Mouse (Mus musculus) thymus, postnatal 14 days (tissue): Measurements from ENCODE around the gene Ttn.

Experiments
- DNase-seq: peaks from one replicate; pipeline ENCODE4 v3.0.0; 2021

Gene Ttn

DNA sequence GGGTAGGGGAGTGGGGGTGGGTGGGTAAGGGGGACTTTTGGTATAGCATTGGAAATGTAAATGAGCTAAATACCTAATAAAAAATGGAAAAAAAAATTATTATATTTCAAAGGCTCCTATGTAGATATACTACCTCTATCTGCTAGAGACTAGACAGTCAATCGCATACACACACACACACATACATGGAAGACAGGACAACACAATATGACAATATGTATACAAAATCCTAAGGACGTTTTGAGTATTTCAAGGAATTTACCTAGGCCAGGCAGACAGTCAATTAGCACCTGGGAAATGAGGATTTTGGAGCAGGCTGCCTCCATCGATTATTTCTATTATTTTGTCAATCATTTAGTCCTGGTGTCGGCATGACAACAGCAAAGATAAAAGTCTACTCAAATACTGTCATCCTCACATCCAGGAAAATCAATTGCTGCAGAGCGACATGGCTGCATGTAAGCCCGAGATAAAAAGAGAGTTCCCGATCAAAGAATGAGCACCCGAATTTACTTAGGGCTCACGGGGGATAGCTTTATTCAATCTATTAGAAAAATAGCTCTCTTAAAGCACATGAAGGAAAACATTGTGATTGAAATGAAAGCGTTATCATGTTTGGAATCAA, 20.8 kb downstream of the Ttn start:
- DNase-seq: no peak

DNA sequence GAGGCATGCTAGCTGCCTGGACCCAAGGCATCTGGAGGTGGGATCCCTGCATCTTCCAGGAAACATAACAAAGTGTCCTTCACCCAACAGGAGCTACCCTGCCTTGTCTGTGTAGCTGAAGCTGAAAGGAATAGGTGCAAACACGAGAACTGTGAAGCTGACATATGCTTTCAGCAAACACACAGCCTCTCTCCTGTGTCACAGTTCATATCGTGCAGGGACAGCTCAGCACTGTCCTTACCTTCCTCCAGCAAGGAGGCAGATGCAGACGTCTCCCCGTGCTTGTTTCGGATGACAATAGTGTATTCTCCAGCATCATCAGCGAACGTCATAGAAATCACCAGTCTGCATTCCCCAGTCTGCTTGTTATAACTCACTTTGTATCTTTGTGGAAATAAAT, 32.6 kb downstream of the Ttn start:
- no peak for DNase-seq

GRCm38 (mm10) chr2:76938515-76938914, 43.8 kb downstream of the Ttn start:
- DNase-seq: no peak

GRCm38 (mm10) chr2:76929718-76930117, 52.6 kb downstream of the Ttn start:
- peak; percentile 30 for DNase-seq

DNA sequence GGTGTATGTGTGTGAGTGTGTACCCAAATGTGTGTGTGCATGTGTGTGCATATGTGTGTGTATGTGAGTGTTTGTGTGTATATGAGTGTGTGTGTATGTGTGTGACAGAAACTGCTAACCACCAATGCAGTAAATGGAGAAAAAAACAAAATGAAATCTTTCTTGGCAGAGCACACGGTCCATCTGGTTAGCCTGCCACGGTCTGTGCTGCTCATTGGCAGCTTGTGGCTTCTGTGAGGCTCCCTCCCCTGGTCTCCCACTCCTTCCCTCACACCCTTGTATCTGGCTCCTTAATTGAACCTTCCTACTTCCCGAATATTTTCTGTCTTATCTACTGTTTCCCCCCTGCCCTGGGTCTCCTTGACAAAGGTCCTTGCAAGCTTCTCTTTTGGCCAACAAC, 53.5 kb downstream of the Ttn start:
- DNase-seq: no peak

DNA sequence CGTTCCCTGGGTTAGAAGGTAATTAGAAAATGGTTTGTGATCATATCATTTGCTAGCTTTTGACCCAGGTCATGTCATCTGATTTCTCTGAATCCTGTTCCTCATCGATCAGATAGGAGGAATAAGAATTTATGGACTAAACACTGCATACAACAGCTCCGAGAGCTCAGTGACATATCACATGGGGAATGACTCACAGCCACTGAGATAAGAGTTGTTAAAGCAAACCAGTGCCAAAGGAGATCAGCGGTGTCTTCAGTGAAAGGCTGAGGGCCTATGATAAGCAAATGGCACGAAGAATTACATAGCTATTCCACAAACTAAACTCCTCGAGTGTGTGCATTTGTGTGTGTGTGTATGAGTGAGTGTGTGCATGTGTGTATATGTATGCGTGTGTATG, 54.0 kb downstream of the Ttn start:
- DNase-seq: no peak

DNA sequence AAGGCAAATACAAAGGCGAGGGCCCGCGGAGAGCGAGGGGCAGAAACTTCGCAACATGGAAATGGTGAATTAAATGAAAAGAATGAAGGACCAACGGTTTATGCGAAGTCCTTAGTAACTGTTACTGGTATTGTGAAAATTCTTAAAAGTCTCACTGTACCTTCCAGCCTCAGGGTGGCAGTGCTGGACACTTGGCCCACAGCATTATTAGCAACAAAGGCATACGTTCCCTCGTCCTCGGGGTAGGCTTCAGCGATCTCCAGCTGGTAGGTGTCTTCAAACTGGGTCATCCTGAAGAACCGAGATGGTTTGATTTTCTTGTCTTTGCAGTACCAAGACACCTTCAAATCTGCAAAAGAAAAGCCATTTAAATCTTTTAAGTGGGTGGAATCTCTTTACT, 55.4 kb downstream of the Ttn start:
- DNase-seq: no peak

GRCm38 (mm10) chr2:76914959-76915358, 67.4 kb downstream of the Ttn start:
- no peak for DNase-seq

GRCm38 (mm10) chr2:76908705-76909457, 73.5 kb downstream of the Ttn start:
- no peak for DNase-seq

GRCm38 (mm10) chr2:76903351-76903750, 79.0 kb downstream of the Ttn start:
- DNase-seq: no peak

DNA sequence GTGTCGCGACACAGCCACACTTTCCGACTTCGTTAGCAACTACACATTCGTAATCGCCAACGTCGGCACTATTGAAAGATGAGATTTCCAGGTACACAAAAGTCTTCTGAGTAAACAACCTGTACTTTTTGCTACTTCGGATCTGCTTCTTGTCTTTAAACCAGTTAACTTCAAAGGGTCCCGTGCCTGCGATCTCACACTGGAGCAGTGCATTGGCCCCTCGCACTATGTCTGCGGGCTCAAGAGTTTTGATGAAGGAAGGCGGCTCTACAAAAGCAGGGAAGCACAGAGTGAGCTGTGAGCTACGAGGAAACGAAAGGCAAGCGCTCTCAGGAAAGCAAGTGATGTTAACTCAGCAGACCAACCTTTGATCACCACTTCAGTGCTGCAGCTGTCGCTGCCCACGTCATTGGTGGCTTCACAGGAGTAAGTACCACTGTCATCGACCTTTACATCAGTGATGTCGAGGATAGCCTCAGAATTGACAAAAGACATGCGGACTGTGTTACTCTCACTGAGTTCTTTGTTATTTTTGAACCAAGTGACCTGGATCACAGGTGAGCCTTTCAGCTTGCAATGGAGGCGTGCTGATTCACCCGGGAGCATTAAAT, 80.8 kb downstream of the Ttn start:
- DNase-seq: no peak

DNA sequence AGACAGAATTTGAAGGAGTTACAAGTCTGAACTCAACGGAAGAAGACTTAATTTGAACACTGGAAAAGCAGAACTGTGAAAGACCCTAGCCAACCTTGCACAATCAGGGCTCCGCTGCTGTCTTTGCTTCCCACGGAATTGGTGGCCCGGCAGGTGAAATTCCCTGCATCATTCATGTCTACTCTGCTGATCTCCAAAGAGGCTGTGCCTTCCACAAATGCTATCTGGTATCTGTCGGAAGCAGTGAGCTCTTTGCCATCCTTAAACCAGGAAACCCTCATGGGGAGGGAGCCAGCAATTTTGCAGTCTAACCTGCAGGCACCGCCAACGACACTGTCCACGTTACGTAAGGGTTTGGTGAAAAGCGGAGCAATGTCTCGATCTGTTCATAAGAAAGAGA, 82.5 kb downstream of the Ttn start:
- no peak for DNase-seq

DNA sequence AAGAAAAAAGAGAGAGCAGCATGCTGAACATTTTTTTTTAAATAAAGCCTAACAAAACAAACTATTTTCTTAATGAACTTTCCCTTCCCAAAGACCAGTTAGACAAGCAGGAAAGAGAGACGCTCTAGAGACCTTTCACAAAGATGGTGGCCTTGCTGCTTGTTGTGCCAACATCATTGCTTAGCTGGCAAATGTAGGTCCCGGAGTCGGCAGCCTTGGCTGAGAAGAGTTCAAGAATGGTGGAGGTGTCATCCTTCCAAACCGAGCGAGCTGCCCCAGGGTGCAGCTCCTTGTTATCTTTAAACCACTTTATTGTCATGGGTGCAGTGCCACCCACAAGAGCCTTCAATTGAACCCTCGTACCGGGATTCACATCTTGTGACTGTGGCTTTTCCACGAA, 85.4 kb downstream of the Ttn start:
- DNase-seq: no peak

DNA sequence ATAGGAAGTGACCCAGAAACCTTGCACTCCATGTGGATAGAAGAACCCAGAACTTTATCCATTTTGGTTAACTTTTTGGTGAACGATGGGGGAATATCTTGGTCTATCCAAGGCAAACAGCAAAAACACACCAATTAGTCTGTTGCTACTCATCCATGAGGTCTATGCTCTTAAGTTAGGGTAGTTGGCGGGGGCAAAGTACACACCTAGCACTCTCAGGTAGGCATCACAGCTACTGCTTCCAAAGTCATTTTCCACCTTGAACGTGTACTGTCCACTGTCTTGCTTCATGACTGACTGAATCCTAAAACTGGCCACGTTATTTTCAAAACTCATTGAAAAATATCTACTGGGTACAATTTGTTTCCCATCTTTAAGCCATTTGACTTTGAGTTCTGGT, 87.0 kb downstream of the Ttn start:
- DNase-seq: no peak

DNA sequence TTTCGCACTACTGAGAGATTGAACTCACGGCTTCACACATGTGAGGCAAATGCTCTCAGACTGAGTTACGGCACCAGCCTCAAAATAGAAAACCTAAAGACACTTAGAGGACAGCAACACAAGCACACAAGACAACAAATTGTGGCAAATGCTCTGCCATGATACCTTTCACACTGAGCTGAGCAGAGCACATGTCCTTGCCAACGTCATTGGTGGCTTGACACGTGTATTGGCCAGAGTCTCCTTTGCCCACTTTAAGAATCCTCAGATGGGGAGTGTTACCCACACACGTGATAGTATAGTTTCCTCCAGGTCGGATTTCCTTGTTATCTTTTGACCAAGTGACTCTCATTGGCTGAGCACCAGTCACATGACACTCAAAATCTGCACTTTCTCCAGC, 93.6 kb downstream of the Ttn start:
- DNase-seq: no peak

- no peak for DNase-seq
These were observed 96.5 kb downstream of the Ttn start for GRCm38 (mm10) chr2:76885855-76886254.

DNA sequence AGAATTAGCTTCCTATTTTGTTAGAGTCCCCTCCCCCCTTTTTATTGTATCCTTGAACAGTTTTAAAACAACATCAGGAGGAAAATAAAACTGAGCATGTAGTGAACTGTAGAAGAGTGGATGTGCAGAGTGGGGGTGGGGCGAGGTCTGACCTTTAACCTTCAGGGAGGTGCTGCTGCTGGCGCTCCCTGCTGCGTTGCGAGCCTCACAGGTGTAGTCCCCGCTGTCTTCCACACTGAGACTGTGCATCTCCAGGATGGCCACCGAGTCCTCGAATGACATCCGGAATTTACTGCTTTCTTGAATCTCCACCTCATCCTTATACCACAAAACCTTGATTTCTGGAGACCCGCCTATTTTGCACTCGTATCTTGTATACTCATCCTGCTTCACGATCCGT, 100.9 kb downstream of the Ttn start:
- no peak for DNase-seq

- DNase-seq: no peak
These were observed 106.8 kb downstream of the Ttn start for GRCm38 (mm10) chr2:76875587-76875986.

GRCm38 (mm10) chr2:76866928-76867327, 115.4 kb downstream of the Ttn start:
- DNase-seq: no peak

DNA sequence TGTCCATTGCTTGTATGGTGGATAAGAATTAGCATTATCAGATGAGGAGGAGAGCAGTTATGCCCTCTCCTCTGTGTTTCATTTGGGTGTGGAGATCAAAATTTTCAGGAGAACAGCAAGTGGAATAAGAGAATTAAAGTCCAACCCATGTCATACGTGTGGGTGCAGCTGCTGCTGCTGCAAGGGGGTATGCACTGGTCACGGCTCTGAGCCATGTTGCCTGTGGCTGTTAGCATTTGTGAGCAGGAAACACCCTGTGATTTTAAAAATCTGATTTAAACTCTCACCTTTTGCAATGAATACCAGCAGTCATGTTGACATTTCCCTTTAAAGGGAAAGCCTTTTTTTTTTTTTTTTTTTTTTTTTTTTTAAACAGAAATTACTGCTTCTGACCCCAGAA, 116.8 kb downstream of the Ttn start:
- DNase-seq: no peak

DNA sequence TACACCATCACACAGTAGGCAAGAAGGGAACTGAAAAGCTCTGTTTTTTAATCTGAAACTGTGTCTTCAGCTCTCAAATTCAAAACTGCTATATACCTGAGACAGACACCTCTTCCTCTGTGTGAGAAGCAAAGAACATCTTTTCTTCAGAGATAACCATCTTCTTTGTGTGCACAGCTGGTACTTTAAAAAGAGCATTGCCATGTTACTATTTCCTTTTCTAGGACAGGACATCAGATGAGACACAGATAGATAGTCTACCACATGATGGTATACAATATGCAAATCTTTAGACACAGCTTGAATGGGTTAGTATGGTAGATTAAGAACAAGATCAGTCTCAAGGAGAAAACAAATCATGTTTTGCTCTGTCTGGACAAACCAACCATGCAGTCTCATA, 121.0 kb downstream of the Ttn start:
- no peak for DNase-seq

DNA sequence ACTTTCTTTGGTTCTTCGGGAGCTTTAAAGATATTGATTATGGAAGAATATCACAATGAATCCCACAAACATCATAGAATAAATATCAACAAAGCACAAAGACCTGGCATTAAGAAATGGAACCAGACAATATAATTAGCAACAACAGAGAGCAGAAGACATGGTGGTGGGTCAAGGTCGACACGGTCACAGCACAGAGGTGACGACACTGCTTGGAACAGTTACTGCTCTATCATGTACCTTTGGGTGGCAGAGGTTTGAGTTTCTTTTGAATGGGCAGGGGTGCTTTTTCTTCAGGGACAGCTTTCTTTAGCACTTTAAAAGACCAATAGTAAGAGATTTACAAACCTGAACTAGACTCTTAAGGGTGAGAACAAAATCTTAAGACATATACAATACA, 132.3 kb downstream of the Ttn start:
- DNase-seq: no peak

DNA sequence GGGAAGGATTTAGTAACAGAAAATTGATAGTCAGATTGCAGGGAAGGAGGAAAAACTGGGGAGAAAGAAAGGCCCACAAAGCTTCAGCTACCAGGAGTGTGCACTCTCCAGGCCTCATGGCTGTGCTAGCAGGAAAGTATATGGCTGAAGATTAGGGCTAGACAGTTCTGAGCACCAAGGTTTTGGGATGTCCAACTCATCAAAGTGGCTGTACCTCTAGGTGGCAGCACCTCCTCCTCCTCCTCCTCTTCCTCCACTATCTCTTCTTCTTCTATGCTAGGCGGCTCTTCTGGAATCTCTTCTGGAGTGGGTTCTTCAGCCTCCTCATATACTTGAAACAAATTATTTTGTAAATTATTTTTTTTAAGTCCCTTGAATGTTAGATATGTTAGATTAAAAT, 139.2 kb downstream of the Ttn start:
- DNase-seq: no peak

DNA sequence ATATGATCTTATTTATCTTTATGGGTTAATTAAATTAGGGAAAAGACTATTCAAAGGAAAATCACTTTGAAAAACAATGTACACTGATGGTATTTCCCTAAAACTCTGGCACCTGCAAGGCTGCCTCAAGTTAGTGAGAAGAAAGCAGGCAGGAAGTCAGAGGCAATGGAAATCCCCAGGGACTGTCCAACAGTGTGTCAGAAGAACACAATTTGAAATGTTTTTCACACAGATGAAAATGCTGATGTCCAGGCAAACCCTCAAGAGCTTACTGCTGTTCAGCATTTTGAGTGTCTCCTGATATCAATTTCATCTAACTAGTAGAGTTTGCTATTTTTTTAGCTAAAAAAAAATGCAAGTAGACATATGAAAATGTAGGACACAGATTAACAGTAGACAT, 161.9 kb downstream of the Ttn start:
- no peak for DNase-seq

GRCm38 (mm10) chr2:76817796-76818195, 164.6 kb downstream of the Ttn start:
- DNase-seq: no peak
